7 mouse cellular contexts compared by ENCODE assay signal in genomic region chr7:42660140-42660539, GRCm38 (mm10). TPM values are rescaled to one million over a fixed set of nuclear protein-coding genes. Genes with fewer than 3 reads are reported as not detected.
DNase-seq lines count a peak whose midpoint lies in the region; ATAC-seq lines count a peak whose summit lies in the region.
"Not testable (repeated sequence)": the region's sequence is repeated elsewhere in the genome, so short reads cannot be mapped to it uniquely, and the experiment has no call there.

No protein-coding gene starts in this region.

- not testable (repeated sequence) for H3K27ac ChIP-seq in hindbrain, embryonic 10.5 days; limb, embryonic 11.5 days (replicated peaks; ENCODE audit: low read depth, low read length)

- H3K9me3 ChIP-seq in hindbrain, embryonic 10.5 days = peaks cover 55% of the 10 kb centered on the region
- not testable (repeated sequence) for H3K9me3 ChIP-seq in limb, embryonic 11.5 days (ENCODE audit: control insufficient read depth, low read length)

- not testable (repeated sequence) for H3K4me3 ChIP-seq in hindbrain, embryonic 10.5 days; limb, embryonic 11.5 days (ENCODE audit: low read depth, low read length)

- DNase-seq in B cell, adult 2 months = peak; percentile 24 to 27
- DNase-seq in ES-CJ7 (ENCODE audit: low read depth, low spot score) = peak; percentile 71
- peak; percentile 8 for DNase-seq in adrenal gland, postnatal 10 days
- DNase-seq in hindbrain, embryonic 10.5 days (ENCODE audit: low spot score) = peak; percentile 2
- peak; percentile 20 for DNase-seq in limb, embryonic 11.5 days (ENCODE audit: low spot score)
- peak; percentile 1 for DNase-seq in naive thymus-derived CD4-positive, alpha-beta T cell, adult 2 months (ENCODE audit: low read depth)
- DNase-seq in thymus, postnatal 0 days (ENCODE audit: low spot score) = peak; percentile 18

- whole genome bisulfite sequencing in hindbrain, embryonic 10.5 days = 71% methylated on average over 5 of the region's 5 CpGs
- 68% methylated on average over 4 of the region's 5 CpGs for whole genome bisulfite sequencing in limb, embryonic 11.5 days

- not testable (repeated sequence) for H3K9ac ChIP-seq in limb, embryonic 11.5 days (ENCODE audit: low read length)

- H3K4me1 ChIP-seq in hindbrain, embryonic 10.5 days (replicated peaks); limb, embryonic 11.5 days (ENCODE audit: control insufficient read depth, insufficient read depth, low read length): not testable (repeated sequence)

- not testable (repeated sequence) for ATAC-seq in limb, embryonic 11.5 days (ENCODE audit: insufficient number of reproducible peaks, low FRiP score, low TSS enrichment, low read depth)

- not testable (repeated sequence) for H3K27me3 ChIP-seq in hindbrain, embryonic 10.5 days (ENCODE audit: insufficient read depth, poor library complexity, severe bottlenecking); limb, embryonic 11.5 days (ENCODE audit: control insufficient read depth, insufficient read depth, low read length)

- peaks cover 35% of the 10 kb centered on the region for H3K36me3 ChIP-seq in hindbrain, embryonic 10.5 days
- H3K36me3 ChIP-seq in limb, embryonic 11.5 days (ENCODE audit: control insufficient read depth, insufficient read depth, low read length) = not testable (repeated sequence)

- H3K4me2 ChIP-seq in limb, embryonic 11.5 days (ENCODE audit: low read depth, severe bottlenecking) = not testable (repeated sequence)

RNA-seq across cellular contexts. Expression of gene Zfp976, which starts 17.8 kb away (rescaled TPM):
- total RNA-seq in adrenal gland, postnatal 10 days (2021) = 1 to 10 TPM; 2.8 to 4.7 TPM
- 1.6 and 2.6 TPM in 2 replicates for polyA plus RNA-seq in hindbrain, embryonic 10.5 days (2016; fragmentation: Nextera tagmentation; extraction: Ambion mirVana)
- 1.8 and 2.7 TPM in 2 replicates for polyA plus RNA-seq in limb, embryonic 11.5 days (2014; fragmentation: Nextera tagmentation; extraction: Ambion mirVana)
- polyA plus RNA-seq in thymus, postnatal 0 days (2015; fragmentation: Nextera tagmentation; extraction: Ambion mirVana) = 0.90 and 0.98 TPM in 2 replicates

RNA-seq across cellular contexts. Expression of gene Zfp975, which starts 32.4 kb away (rescaled TPM):
- total RNA-seq in adrenal gland, postnatal 10 days (2021) = 1 to 10 TPM; 4.5 to 6.5 TPM
- 4.6 and 8.5 TPM in 2 replicates for polyA plus RNA-seq in hindbrain, embryonic 10.5 days (2016; fragmentation: Nextera tagmentation; extraction: Ambion mirVana)
- 12.3 and 12.5 TPM in 2 replicates for polyA plus RNA-seq in limb, embryonic 11.5 days (2014; fragmentation: Nextera tagmentation; extraction: Ambion mirVana)
- polyA plus RNA-seq in thymus, postnatal 0 days (2015; fragmentation: Nextera tagmentation; extraction: Ambion mirVana) = 2.2 and 2.7 TPM in 2 replicates

Comparison
In these comparisons a context has a peak if more than half of its experiments do, and no peak if none do; other contexts are left out.
1. DNase-seq: peak in every context shown above with its lines; median percentile 71 in ES-CJ7; 26 in B cell, adult 2 months; 20 in limb, embryonic 11.5 days; 18 in thymus, postnatal 0 days; 8 in adrenal gland, postnatal 10 days; 2 in hindbrain, embryonic 10.5 days; 1 in naive thymus-derived CD4-positive, alpha-beta T cell, adult 2 months.